Mouse (Mus musculus) limb, embryonic 13.5 days (tissue): ENCODE measurements around the gene Gm21983. TPM values are rescaled to one million over a fixed set of nuclear protein-coding genes. Genes with fewer than 3 reads are reported as not detected.

Experiments
- ATAC-seq: fragments of 200-750 bp; cut with Nextera tagmentation; 2 replicates; pipeline ENCODE4 v1.8.0; 2017; ENCODE audit warnings: low read depth, moderate number of reproducible peaks, moderate TSS enrichment; ENCODE audit not compliant: low FRiP score
- H3K27ac ChIP-seq: fragments of 300-500 bp; sonication (generic); 2 replicates; pipeline ENCODE4 v1.5.1; 2015; ENCODE audit warnings: inconsistent platforms, mild to moderate bottlenecking, moderate library complexity
- H3K27me3 ChIP-seq: fragments of 300-500 bp; sonication (generic); 2 replicates; pipeline ENCODE4 v1.6.1; 2015; ENCODE audit warnings: mild to moderate bottlenecking, inconsistent platforms
- H3K36me3 ChIP-seq: fragments of 300-500 bp; sonication (generic); 2 replicates; pipeline ENCODE4 v1.6.1; 2015; ENCODE audit warnings: inconsistent platforms, mild to moderate bottlenecking, moderate library complexity
- H3K4me1 ChIP-seq: fragments of 300-500 bp; sonication (generic); 2 replicates; pipeline ENCODE4 v1.6.1; 2015; ENCODE audit warnings: inconsistent platforms
- H3K4me2 ChIP-seq: fragments of 300-500 bp; sonication (generic); replicated peaks from 2 replicates; pipeline ENCODE4 v1.6.1; 2015; ENCODE audit warnings: inconsistent platforms, mild to moderate bottlenecking, moderate library complexity
- H3K4me3 ChIP-seq: fragments of 300-500 bp; sonication (generic); 2 replicates; pipeline ENCODE4 v1.5.1; 2015; ENCODE audit warnings: moderate library complexity, mild to moderate bottlenecking, inconsistent platforms
- H3K9ac ChIP-seq: fragments of 300-500 bp; sonication (generic); 2 replicates; pipeline ENCODE4 v1.6.1; 2015; ENCODE audit warnings: mild to moderate bottlenecking, inconsistent platforms
- H3K9me3 ChIP-seq: fragments of 300-500 bp; sonication (generic); 2 replicates; pipeline ENCODE4 v1.6.1; 2016; ENCODE audit warnings: inconsistent platforms
- WGBS: fragments of 180-500 bp; shearing (Covaris S2); methylation state at CpG from one replicate; pipeline ENCODE4 v1.1.7; 2015; 5-methylcytosine and 5-hydroxymethylcytosine counted together
- polyA plus RNA-seq: library from polyadenylated mRNA; unstranded; fragments of >200 nt; fragmentation: Nextera tagmentation; extraction: Ambion mirVana; gene quantifications from 2 replicates; pipeline ENCODE4 v1.2.1, GENCODE M21; 2015

The Gm21983 gene
- polyA plus RNA-seq, 1 experiment from 2014 or later: 4.5 TPM

- Histone ChIP-seq H3K4me1 (0 out of 2 replicates have a peak, but pooled peaks cover 6% of the 10 kb centered on the region), H3K27me3 (no peaks in the 10 kb centered on the region), H3K4me2 (no peak overlapping the region), H3K4me3 (no peak overlapping the region), H3K9me3 (peaks cover 8% of the 10 kb centered on the region; the same call in 1 of the 2 replicates), H3K9ac (no peak overlapping the region), H3K27ac (no peak overlapping the region), H3K36me3 (no peaks in the 10 kb centered on the region)
- 61% methylated on average over 8 of the region's 8 CpGs for whole genome bisulfite sequencing
- ATAC-seq: no peak
Measured at GRCm38 (mm10) chr7:27136410-27136996, 44.4 kb downstream of the Gm21983 start.

- ATAC-seq: no peak
- Histone ChIP-seq H3K9ac (no peak overlapping the region), H3K4me1 (0 out of 2 replicates have a peak, but pooled peaks cover 6% of the 10 kb centered on the region), H3K36me3 (no peaks in the 10 kb centered on the region), H3K9me3 (no peaks in the 10 kb centered on the region), H3K4me3 (no peak overlapping the region), H3K27ac (no peak overlapping the region), H3K4me2 (no peak overlapping the region), H3K27me3 (no peaks in the 10 kb centered on the region)
- WGBS: 81% methylated on average over 4 of the region's 4 CpGs
Measured at GRCm38 (mm10) chr7:27133757-27134156, 47.1 kb downstream of the Gm21983 start.

- ATAC-seq: 0 out of 2 replicates have a peak, but pooled peaks have one; percentile 34
- no peaks in the 10 kb centered on the region for H3K9me3 ChIP-seq
- H3K9ac ChIP-seq: no peak overlapping the region
- 0 out of 2 replicates have a peak, but pooled peaks cover 6% of the 10 kb centered on the region for H3K4me1 ChIP-seq
- no peak overlapping the region for H3K4me2 ChIP-seq
- no peak overlapping the region for H3K4me3 ChIP-seq
- 72% methylated on average over 12 of the region's 12 CpGs for WGBS
- no peak overlapping the region for H3K27ac ChIP-seq
- no peaks in the 10 kb centered on the region for H3K27me3 ChIP-seq
- H3K36me3 ChIP-seq: no peaks in the 10 kb centered on the region
Measured at GRCm38 (mm10) chr7:27133156-27133555, 47.7 kb downstream of the Gm21983 start.

- Histone ChIP-seq H3K4me1 (0 out of 2 replicates have a peak, but pooled peaks cover 6% of the 10 kb centered on the region), H3K4me2 (peak overlapping the region; percentile 35; the same call in 1 of the 2 replicates), H3K4me3 (no peak overlapping the region), H3K27ac (no peak overlapping the region), H3K27me3 (no peaks in the 10 kb centered on the region), H3K9me3 (no peaks in the 10 kb centered on the region), H3K36me3 (no peaks in the 10 kb centered on the region), H3K9ac (no peak overlapping the region)
- ATAC-seq: no peak
- WGBS: 8% methylated on average over 10 of the region's 10 CpGs
Measured at GRCm38 (mm10) chr7:27132588-27132987, 48.3 kb downstream of the Gm21983 start.

GRCm38 (mm10) chr7:27131387-27131786 lies 49.5 kb downstream of the Gm21983 start:
- no peak overlapping the region for H3K27ac ChIP-seq
- H3K4me2 ChIP-seq: no peak overlapping the region
- no peak overlapping the region for H3K9ac ChIP-seq
- WGBS: 64% methylated on average over 2 of the region's 2 CpGs
- no peaks in the 10 kb centered on the region for H3K36me3 ChIP-seq
- no peak overlapping the region for H3K4me3 ChIP-seq
- no peak for ATAC-seq
- H3K4me1 ChIP-seq: 0 out of 2 replicates have a peak, but pooled peaks cover 6% of the 10 kb centered on the region
- H3K27me3 ChIP-seq: no peaks in the 10 kb centered on the region
- H3K9me3 ChIP-seq: no peaks in the 10 kb centered on the region

- 89% methylated on average over 22 of the region's 22 CpGs for WGBS
- Histone ChIP-seq H3K4me3 (no peak overlapping the region), H3K9me3 (no peaks in the 10 kb centered on the region), H3K36me3 (no peaks in the 10 kb centered on the region), H3K27ac (no peak overlapping the region), H3K4me2 (no peak overlapping the region), H3K27me3 (no peaks in the 10 kb centered on the region), H3K9ac (no peak overlapping the region), H3K4me1 (0 out of 2 replicates have a peak, but pooled peaks cover 6% of the 10 kb centered on the region)
- ATAC-seq: no peak
Measured at GRCm38 (mm10) chr7:27130521-27131370, 50.1 kb downstream of the Gm21983 start.

- H3K4me3 ChIP-seq: no peak overlapping the region
- H3K27me3 ChIP-seq: no peaks in the 10 kb centered on the region
- 0 out of 2 replicates have a peak, but pooled peaks cover 6% of the 10 kb centered on the region for H3K4me1 ChIP-seq
- ATAC-seq: no peak
- no peaks in the 10 kb centered on the region for H3K9me3 ChIP-seq
- H3K9ac ChIP-seq: no peak overlapping the region
- H3K36me3 ChIP-seq: no peaks in the 10 kb centered on the region
- H3K27ac ChIP-seq: no peak overlapping the region
- H3K4me2 ChIP-seq: no peak overlapping the region
- WGBS: 84% methylated on average over 12 of the region's 12 CpGs
Measured at GRCm38 (mm10) chr7:27129811-27130210, 51.1 kb downstream of the Gm21983 start.

GRCm38 (mm10) chr7:27128946-27129345 lies 51.9 kb downstream of the Gm21983 start:
- no peak overlapping the region for H3K9ac ChIP-seq
- no peak for ATAC-seq
- WGBS: 89% methylated on average over 13 of the region's 13 CpGs

GRCm38 (mm10) chr7:27128162-27128561 lies 52.7 kb downstream of the Gm21983 start:
- no peaks in the 10 kb centered on the region for H3K36me3 ChIP-seq
- peak; percentile 52; the same call in 1 of the 2 replicates for ATAC-seq
- no peak overlapping the region for H3K27ac ChIP-seq
- no peak overlapping the region for H3K4me2 ChIP-seq
- H3K27me3 ChIP-seq: no peaks in the 10 kb centered on the region
- no peak overlapping the region for H3K4me3 ChIP-seq
- H3K4me1 ChIP-seq: 0 out of 2 replicates have a peak, but pooled peaks cover 5% of the 10 kb centered on the region
- H3K9me3 ChIP-seq: no peaks in the 10 kb centered on the region
- no peak overlapping the region for H3K9ac ChIP-seq
- 36% methylated on average over 3 of the region's 3 CpGs for WGBS

More at GRCm38 (mm10) chr7:27128946-27129345, 51.9 kb downstream of the Gm21983 start:
- Histone ChIP-seq H3K36me3 (no peaks in the 10 kb centered on the region), H3K27me3 (no peaks in the 10 kb centered on the region), H3K27ac (no peak overlapping the region), H3K9me3 (no peaks in the 10 kb centered on the region), H3K4me2 (no peak overlapping the region), H3K4me1 (0 out of 2 replicates have a peak, but pooled peaks cover 6% of the 10 kb centered on the region), H3K4me3 (no peak overlapping the region)

GRCm38 (mm10) chr7:27124969-27125368 lies 55.9 kb downstream of the Gm21983 start:
- WGBS: 87% methylated on average over 4 of the region's 4 CpGs
- ATAC-seq: no peak
- Histone ChIP-seq H3K4me1 (no peaks in the 10 kb centered on the region), H3K9me3 (no peaks in the 10 kb centered on the region), H3K4me3 (no peak overlapping the region), H3K27ac (no peak overlapping the region), H3K4me2 (no peak overlapping the region), H3K27me3 (no peaks in the 10 kb centered on the region), H3K9ac (no peak overlapping the region), H3K36me3 (no peaks in the 10 kb centered on the region)

- H3K9me3 ChIP-seq: no peaks in the 10 kb centered on the region
- H3K4me3 ChIP-seq: no peak overlapping the region
- H3K27ac ChIP-seq: no peak overlapping the region
- no peak for ATAC-seq
- no peaks in the 10 kb centered on the region for H3K27me3 ChIP-seq
- H3K4me2 ChIP-seq: no peak overlapping the region
- WGBS: 78% methylated on average over 5 of the region's 5 CpGs
- no peaks in the 10 kb centered on the region for H3K4me1 ChIP-seq
- H3K9ac ChIP-seq: no peak overlapping the region
- H3K36me3 ChIP-seq: no peaks in the 10 kb centered on the region
Measured at GRCm38 (mm10) chr7:27124305-27124832, 56.5 kb downstream of the Gm21983 start.

- H3K27ac ChIP-seq: no peak within 1 kb of the TSS
Measured at GRCm38 (mm10) chr7:27119676-27120075, 61.2 kb downstream of the Gm21983 start, which contains the start of gene Cyp2f2. Cyp2f2 (plus strand) TSS chr7:27119909.

More at GRCm38 (mm10) chr7:27119676-27120075, 61.2 kb downstream of the Gm21983 start, which contains the start of gene Cyp2f2:
- Histone ChIP-seq H3K9ac (no peak within 1 kb of the TSS), H3K4me3 (no peak within 1 kb of the TSS), H3K27me3 (no peaks in the 10 kb centered on the region), H3K4me2 (no peak within 1 kb of the TSS), H3K36me3 (no peaks in the 10 kb centered on the region), H3K4me1 (peaks cover 7% of the 10 kb centered on the region), H3K9me3 (no peaks in the 10 kb centered on the region)
- ATAC-seq: no peak
